Mouse (Mus musculus) testis, adult 2 months (tissue): Measurements from ENCODE around the gene Cgas.

Experiments used
- CTCF ChIP-seq: fragments of 200-500 bp; IDR thresholded peaks from 2 replicates; pipeline ENCODE4 v1.5.1; 2012; ENCODE audit warnings: low read depth, mild to moderate bottlenecking, inconsistent platforms, low read length, moderate library complexity; ENCODE audit not compliant: control insufficient read depth, insufficient read depth, insufficient replicate concordance
- POLR2A ChIP-seq: fragments of 200-500 bp; IDR thresholded peaks from 2 replicates; pipeline ENCODE4 v1.6.1; 2012; ENCODE audit warnings: low read depth, mild to moderate bottlenecking, inconsistent platforms, low read length, moderate library complexity; ENCODE audit not compliant: control insufficient read depth

GRCm38 (mm10) chr9:78477021-78477551 lies 34.0 kb upstream of the Cgas start:
- TF ChIP-seq CTCF (no peak), POLR2A (no peak)
